Mouse (Mus musculus): ENCODE measurements at regions not wholly inside any gene's neighbourhood (a gene's known extent, or its start where the extent isn't known, plus 50 kb on each side); places are given as distances from the start of the nearest gene placed in this dataset.

DNA sequence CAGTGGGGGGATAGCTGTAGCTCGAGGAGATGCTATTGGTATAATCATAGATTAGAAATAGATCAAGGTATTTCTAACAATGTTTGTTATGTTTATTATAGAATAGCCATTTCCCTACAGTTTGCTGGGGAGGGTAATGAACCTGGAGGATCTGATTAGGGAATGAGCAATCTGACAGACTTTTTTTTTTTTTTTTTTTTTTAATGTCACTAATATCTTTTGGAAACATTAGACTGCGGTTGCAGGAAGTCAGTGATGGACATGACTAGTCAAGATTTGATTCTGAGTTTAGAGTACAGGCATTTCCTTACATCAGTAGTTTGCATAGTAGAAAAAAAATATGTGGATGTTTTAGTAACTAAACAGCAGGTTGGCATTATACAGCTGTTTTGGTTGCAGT, 111.7 kb upstream of the Map3k1 start:
- TF ChIP-seq CTCF (IDR thresholded peaks at IDR 0.05; ENCODE audit: borderline replicate concordance, insufficient read depth, low read depth, low read length) = no peak
- TF ChIP-seq POLR2A (IDR thresholded peaks at IDR 0.05; ENCODE audit: borderline replicate concordance, insufficient read depth, low read length) = no peak

Data from cerebellum, adult 2 months (tissue).